Mouse (Mus musculus) CD4-positive, CD25-positive, alpha-beta regulatory T cell (primary cell): ENCODE measurements around the gene Ccr1. TPM values are rescaled to one million over a fixed set of nuclear protein-coding genes. Genes with fewer than 3 reads are reported as not detected.

ENCODE experiments used
- polyA plus RNA-seq: library from polyadenylated mRNA; unstranded; fragments of 100-300 nt; shearing (Covaris generic); gene quantifications from one replicate; pipeline ENCODE4 v1.2.1, GENCODE M21; 2017

The Ccr1 gene
- polyA plus RNA-seq: 0.14 TPM

GRCm38 (mm10) chr9:123968290-123968912 lies at the start of gene Ccr1:
Ccr1 (minus strand) TSS chr9:123968692.

GRCm38 (mm10) chr9:123978308-123978707 lies 9.8 kb upstream of the Ccr1 start, which contains the start of gene Ccr1l1:
Ccr1l1 (minus strand) TSS chr9:123978408.

Other genes with a start within 250 kb of the Ccr1 start
- 8.3 TPM for gene Cxcr6, start 162.2 kb downstream of the Ccr1 start, polyA plus RNA-seq
- gene Fyco1, start 116.8 kb downstream of the Ccr1 start, polyA plus RNA-seq: 41.1 TPM
- gene Xcr1, start 106.7 kb downstream of the Ccr1 start, polyA plus RNA-seq: 0.24 TPM
- gene Ccr1l1, start 9.7 kb upstream of the Ccr1 start, polyA plus RNA-seq: not detected
- 1.9 TPM for gene Ccr3, start 53.3 kb upstream of the Ccr1 start, polyA plus RNA-seq
- gene Ccr2, start 133.3 kb upstream of the Ccr1 start, polyA plus RNA-seq: 14.9 TPM
- gene Ccr5, start 152.9 kb upstream of the Ccr1 start, polyA plus RNA-seq: 4.5 TPM